Mouse (Mus musculus): ENCODE measurements at regions not wholly inside any gene's neighbourhood (a gene's known extent, or its start where the extent isn't known, plus 50 kb on each side); places are given as distances from the start of the nearest gene placed in this dataset.

DNA sequence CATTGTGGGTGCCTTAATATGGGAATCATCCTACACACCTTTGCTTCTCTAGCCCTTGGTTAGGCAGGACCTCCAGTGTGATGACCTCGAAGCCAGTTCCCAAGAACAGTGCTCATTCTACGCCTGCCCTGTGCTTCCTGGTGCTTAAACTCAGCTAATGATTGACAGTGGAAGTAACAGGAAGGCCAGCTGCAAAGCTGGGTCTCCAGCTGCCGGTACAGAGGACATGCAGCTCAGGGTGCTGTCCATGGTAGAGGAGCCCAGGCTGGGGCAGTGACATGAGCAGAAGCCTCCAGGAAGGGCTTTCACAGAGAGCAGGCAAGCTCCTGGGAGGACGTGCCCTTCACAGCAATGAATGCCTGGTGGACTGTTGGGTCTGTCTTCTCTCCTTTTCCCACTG lies 293.6 kb downstream of the 3100002H09Rik start:
- DNase-seq, result peak; percentile 25

DNA sequence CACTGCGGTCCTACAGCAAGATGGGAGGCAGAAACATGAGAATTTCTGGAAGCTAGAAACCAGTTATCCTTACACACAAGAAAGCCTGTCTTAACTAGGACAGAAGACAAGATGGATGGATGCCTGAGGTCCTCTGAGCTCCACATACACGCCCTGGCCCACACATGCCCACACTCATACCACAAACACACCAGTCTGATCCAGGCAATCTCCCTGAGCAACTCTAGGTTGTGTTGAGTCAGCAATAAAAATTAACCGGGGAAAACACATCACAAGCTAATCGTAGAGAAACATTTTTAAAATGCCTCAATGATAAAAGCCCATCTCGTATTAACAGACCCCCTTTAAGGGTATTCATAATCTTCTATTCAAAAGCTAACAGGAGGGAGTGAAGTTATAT lies 298.9 kb downstream of the 3100002H09Rik start:
- DNase-seq, result no peak

GRCm38 (mm10) chr4:124310594-124310993 lies 300.0 kb downstream of the 3100002H09Rik start:
- no peak for DNase-seq

DNA sequence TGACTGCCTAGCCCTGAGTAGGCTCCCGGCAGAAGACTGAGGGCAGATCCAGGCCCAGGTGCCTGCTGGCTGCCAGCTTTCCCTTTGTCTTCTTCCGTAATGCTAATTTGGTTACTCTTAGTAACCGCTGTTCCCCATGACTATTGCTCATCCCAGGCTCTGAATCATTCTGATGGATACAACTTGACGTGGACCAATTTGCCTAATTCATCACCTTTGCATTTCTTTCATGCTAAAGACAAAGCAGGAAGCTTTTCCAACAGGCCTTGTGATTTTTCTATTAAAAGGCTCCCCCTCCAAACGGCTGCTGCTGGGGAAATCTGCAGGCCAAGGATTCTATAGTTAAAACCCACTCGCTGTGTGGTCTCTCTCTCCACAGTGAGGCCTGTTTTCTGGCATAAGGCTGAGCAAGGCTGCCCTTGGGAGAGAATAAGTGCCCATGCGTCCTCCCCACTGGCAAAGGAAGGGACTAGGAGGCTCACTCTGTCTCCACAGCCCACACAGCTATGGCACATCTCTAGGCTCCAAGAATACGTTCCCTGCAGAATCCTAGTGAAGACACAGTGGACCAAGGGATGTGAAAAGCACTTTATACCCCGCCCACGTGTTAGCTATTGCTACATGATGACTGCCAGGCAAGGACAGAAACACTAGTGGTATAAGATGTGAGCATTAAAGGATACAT lies 304.6 kb downstream of the 3100002H09Rik start:
- DNase-seq, result no peak

GRCm38 (mm10) chr4:124302950-124303349 lies 307.7 kb downstream of the 3100002H09Rik start:
- no peak for DNase-seq

- no peak for DNase-seq
Observed at GRCm38 (mm10) chr4:124298667-124299437, 311.8 kb downstream of the 3100002H09Rik start.

DNA sequence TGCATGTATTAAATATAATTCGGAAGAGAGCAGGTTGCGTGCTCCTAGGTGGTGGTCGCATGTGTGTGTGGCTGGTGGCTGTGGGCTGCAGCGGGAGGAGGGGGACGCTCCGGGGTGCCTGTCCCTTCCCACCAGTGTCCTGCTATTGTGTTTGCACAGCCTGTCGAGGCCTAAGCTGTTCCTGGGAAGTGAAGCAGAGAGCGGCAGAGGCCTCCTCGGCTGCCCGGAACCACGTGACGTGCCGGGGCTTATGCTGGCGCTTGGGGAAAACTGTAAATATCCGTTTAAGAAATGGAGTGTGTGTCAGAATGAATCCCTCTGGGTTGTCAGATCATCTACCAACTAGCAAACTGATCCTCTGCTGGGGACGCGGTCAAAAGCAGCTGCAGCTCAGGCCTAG lies 318.3 kb downstream of the 3100002H09Rik start:
- DNase-seq, result no peak

DNA sequence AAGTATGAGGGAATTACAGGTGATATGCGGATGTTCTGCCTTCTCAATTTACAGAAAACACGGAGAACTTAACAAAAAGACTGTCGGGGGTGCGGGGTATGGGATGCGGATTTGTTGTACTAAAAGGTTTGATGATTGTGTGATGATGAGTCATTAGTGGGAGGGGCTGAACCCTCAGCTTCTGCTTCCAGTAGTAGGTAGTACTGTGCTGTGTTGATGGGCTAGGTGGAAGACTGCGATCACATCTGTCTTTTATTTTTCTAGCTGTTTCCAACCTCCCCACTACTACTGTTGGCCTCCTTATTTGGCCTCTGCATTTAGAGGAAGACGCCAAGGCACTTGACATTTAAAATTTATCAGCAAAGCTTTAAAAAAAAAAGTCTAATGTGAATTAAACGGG lies 318.8 kb downstream of the 3100002H09Rik start:
- no peak for DNase-seq

- DNase-seq, result no peak
Observed at GRCm38 (mm10) chr4:124287471-124287870, 323.1 kb downstream of the 3100002H09Rik start.

DNA sequence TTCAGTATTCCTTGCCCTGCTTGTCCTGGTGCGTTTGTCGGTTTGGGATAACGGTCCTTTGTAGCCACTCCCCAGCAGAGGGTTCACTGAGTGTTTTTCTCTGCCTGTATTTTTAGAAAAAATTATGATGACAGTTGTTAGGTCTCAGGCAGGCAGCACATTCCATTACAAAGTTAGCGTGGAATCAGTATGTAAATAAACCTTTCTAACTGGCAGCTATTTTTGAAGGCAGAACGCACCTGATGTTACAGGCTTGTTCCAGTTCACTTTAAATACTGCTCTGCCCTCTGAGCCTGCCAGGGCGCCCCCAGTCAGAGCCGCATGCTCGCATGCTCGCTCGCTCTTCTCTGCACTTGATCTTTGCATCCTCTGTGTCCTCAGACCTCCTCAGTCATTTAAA lies 331.9 kb downstream of the 3100002H09Rik start:
- no peak for DNase-seq

GRCm38 (mm10) chr4:124277456-124278181 lies 333.0 kb downstream of the 3100002H09Rik start:
- DNase-seq, result no peak

- DNase-seq, result no peak
Observed at GRCm38 (mm10) chr4:124276741-124277455, 333.7 kb downstream of the 3100002H09Rik start.

DNA sequence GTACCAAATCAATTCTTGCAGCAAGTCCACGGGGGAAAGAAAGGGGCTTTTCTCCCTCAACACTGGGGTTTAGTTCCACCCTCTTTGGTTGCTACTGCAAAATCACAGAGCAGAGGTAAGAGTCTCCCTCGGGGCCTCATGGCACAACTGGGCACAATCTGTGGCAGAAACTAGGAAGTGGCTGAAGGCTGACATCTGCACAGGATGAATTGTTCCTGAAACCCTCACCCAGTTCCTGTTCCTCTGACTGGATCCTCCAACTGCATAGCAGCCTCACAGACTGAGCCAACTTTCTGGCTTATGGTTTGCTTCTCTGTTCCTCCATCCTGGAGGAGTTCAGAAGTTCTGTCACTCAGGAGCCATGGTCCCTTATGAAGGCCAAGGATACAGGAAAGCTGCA lies 338.6 kb downstream of the 3100002H09Rik start:
- no peak for DNase-seq

DNA sequence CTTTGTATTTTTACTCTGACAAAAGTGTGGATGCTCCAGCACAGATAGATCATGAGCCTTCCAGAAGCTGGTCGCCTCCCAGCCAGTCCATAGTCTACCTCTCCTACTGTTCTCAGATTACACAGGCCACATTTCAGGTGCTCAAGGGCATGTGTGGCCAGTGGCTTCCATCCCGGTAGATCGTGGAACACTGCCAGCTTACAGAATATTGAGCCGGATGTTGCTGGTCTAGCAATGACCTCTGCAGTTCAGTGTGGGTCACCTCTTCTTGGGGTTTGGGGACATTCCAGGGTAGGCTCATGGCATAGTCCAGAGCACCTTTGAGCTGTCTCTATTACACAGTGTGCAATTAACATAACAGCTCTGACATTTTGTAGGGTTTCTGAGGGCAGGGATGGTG lies 342.2 kb downstream of the 3100002H09Rik start:
- DNase-seq, result peak; percentile 13

DNA sequence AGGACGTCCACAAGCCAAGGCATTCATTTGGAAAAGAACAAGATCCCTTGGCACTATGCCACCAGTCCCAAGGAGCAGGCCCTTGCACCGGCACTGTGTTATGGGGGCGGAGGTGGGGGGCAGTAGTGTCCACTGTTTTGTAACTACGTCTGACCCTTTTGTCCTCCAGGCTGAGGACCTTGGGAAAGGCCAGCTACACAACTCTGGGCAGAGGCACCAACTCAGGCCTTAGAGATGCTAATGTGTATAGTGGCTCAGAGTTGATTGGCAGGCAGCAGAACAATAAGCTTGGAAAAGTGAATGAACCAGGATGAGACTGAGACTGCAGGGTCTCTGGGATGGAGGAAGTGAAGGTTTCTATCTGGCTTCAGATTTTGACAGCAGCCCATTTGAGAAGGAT lies 344.0 kb downstream of the 3100002H09Rik start:
- DNase-seq, result no peak

- no peak for DNase-seq
Observed at GRCm38 (mm10) chr4:124265527-124265926, 345.1 kb downstream of the 3100002H09Rik start.

- peak; percentile 19 for DNase-seq
Observed at GRCm38 (mm10) chr4:124257006-124257405, 339.2 kb upstream of the 4930535I16Rik start.

- no peak for DNase-seq
Observed at GRCm38 (mm10) chr4:124256515-124256914, 338.7 kb upstream of the 4930535I16Rik start.

DNA sequence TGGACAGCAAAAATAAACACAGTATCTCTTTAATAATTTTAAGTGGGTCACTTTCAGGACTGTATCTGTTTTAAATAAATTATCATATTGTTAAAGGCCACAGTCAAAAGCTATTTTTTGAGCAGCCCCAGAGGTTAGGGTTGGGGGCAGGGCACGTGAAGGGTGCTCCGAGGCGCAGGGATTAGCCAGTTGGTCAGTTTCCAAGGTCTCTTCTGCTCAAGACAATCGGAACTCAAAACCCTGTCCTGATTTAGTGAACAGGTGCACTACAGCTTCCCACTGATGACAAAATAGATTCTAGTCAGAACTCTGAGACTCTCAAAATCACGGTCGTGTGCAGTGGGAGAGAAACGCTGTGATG lies 337.3 kb upstream of the 4930535I16Rik start:
- no peak for DNase-seq

- DNase-seq, result no peak
Observed at GRCm38 (mm10) chr4:124254446-124255182, 336.8 kb upstream of the 4930535I16Rik start.

DNA sequence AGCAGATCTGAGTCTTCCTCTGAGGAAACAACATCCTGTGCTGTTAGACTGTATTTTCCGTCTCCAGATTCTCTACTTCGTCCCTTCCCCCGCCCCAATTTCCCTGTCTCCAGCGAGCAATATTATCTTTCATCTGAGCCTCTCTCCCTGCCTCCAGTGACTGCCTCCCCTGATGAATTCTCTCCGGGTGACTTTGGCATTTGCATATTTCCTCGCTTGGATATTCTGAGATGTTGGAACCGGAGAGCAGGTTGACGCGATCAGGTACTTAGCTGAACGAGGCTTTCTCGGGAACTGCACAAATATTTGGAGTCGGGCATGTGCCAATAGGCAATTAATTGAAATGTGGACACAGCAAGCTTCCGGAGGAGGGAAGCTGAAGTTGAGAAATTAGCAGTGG lies 323.8 kb upstream of the 4930535I16Rik start:
- no peak for DNase-seq

GRCm38 (mm10) chr4:124236476-124236875 lies 318.7 kb upstream of the 4930535I16Rik start:
- peak; percentile 53 for DNase-seq

Measured in kidney, adult 18-20 months (tissue).